Mouse (Mus musculus) 3T3-L1 (cell line): ENCODE data around the gene Stk40.

Experiments
- DNase-seq: peaks from one replicate; pipeline ENCODE4 v3.0.0-alpha.2; 2015; ENCODE audit warnings: low read depth, low spot score

The Stk40 gene

DNA sequence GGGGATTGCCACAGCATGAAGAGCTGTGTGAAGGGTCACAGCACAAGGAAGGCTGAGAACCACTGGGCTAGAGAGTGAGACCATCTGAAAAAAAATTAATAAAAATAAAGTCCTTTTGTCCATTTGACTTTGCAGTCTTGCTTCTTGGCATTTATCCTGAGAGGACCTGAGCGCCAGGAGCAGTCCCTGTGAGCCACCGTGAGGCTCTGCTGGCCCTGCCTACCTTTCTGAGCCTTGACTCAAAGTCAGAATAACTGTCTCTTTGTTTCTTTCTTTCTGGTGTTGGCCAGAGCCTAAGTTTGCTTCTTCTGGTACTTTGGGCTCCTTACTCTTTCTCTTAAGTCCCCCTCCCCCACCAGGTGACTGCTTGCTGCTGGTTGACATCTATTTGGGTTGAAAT lies 16.7 kb downstream of the Stk40 start:
- DNase-seq = no peak

DNA sequence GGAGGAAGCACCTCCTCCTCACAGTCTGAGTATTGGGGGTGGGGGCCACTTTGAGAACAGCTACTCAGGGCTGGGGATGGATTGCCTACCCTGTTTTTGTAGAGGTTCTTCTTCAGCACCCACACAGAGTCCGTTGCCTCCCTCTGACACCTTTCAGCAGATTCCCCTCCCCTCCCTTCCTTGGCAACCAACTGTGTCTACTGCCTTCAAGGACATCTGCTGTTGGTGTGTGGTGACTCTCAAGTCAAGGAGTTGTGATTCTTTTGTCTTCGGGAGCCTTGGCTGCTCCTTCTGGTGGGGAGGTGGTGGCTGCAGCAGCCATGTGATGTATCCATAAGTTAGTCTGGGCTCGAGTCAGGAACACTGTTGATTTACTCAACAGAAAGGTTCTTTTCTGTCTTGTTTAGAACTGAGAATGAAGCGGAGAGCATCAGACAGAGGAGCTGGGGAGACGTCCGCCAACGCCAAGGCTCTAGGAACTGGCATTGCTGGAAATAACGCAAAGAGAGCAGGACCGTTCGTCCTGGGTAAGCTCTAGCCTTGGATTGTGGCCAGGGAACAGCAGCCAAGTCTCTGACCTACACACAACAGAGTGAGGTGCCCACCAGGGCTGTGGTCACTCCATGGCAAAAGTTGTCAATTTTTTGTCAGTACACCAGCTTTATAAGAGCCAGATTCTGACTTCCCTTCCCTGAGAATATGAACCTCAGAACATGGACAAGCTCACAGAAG lies 19.7 kb downstream of the Stk40 start:
- no peak for DNase-seq

DNA sequence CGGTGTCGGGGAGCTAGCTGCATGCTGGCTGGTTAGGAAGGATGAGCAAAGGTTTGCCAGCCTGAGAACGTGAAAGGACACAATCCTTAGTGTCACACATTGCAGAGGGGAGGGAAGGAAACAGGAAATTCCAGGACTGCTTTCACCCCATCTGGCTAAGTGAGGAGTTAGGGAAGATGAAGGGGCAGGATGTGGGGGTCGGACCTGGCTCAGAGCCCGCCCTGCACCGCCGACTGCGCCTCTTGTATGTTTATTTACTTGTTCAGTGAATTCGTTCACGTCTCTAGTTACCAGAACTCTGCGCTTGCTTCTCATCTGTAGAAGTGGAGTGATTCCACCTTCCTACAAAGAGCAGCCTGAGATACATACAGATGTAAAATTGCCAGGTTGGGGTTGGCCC lies 26.7 kb downstream of the Stk40 start:
- DNase-seq = no peak

DNA sequence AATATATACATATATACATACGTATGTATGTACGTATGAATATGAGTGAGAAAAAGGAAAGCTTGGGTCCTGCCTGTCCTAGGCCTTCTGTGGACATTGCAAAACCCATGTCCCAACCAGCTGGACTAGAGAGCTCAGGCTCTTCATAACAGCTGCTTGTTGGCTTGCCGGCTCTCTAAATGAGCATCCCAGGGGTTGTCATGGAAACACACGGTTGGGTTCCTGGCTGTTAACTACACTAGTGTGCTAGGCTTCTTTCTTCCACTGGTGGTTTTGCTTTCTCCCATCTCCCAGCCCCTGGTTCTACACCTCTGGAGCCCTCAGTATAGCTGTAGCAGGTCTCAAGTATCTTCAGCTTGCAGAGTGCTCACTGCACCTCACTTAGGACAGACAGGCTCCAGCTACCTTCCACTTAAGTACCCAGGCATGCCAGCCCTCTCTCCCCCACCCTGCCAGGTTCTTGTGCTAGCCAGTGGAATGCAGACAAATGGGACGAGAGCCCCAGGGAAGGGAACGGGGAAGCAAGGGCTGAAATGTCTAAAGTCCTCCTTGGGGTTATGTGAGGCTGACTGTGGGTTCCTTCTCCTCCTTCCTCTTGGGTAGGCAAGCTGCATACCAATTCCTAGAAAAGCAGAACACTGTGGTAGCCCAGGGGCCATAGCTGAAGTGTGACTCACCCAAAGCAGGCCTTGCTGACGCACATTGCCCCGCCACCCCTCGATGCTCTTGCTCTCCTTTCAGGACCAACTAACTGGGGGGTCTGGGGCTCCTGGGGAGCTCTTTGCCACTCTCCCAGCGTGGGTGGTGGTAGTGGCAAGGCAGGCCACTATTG lies 27.7 kb downstream of the Stk40 start:
- peak; percentile 96 for DNase-seq

DNA sequence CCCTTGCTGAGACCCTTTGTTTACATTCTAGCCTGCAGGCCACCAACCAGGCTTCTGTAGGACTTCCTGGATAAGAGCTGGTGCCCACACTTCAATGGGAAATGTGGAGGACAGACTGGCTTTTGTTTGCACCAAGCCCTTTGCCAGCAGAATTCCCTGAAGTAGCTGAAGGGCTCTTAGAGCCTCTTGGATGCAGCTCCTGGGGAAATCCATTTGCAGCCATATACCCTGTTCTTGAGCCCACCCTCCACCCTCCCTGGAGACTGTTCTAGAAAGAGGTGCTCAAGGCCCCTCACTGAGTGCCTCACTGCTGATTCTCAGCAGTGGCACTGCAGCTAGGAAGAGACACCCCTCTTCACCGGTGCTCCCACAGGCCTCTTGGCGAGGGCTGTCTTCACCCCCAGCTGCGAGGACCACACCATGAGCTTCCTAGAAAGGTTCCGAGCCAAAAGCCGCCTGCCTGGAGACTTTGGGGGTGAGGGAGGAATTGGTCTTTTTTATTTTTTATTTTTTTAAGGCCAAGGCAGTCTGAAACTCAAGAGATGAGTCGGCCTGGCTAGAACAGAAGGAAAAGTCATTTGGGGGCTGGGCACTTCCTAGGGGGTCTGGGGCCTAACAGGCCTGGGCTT lies 29.0 kb downstream of the Stk40 start:
- no peak for DNase-seq

DNA sequence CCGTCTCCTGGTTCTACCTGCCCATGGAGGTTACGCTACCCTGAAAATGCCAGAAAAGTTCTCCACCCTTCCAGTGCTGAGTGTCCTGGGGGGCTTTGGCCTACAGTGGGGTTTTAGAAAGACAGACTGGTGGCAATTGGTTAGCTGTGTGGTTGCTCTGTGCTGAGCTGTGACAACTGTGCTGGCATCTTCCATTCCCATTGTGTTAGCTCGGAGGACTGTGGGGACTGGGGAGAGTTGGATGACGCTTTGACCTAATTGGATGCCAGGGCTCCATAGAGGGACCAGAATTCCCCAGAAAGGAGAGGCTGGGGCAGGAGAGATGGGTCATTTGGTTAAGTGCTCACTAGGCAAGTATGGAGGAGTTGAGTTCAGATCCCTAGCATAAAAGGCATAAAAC lies 30.5 kb downstream of the Stk40 start:
- DNase-seq = no peak

DNA sequence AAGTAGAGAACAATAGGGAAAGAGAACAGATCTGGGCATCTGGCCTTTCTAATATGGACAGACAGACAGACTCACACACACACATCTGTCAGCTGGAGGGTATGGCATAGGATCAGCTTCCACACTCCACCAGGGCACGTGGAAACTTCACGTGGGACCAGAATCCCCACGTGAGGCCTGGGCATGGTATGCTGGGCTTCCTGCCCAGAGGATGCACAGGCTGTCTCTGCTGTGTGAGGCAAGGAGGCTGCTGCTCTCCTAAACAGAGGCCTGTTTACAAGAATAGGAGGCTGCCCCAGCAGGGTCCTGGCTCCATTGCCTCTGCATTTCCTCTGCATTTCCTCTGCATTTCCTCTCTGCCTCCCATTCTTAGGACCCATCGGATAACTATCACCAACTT lies 30.9 kb downstream of the Stk40 start:
- DNase-seq = no peak

DNA sequence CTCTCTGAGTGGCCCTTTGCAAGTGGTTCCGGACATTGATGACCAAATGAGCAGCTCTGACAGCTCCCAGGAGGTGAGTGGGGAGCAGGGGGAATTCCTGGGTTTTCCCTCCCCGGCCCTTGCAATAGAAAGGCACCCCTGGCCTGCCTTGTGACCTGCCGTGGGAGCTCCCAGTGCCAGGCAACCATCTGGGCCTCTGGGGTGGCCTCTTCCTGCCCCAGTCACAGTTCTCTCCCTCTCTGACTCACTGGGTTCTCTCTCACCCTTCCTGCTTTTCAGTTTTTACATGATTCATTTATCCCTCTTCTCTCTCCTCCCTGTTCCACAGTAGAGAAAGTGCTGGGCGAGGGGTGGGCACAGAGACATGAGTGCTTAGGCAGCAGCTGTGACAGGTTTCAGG lies 34.0 kb downstream of the Stk40 start:
- peak; percentile 77 for DNase-seq

DNA sequence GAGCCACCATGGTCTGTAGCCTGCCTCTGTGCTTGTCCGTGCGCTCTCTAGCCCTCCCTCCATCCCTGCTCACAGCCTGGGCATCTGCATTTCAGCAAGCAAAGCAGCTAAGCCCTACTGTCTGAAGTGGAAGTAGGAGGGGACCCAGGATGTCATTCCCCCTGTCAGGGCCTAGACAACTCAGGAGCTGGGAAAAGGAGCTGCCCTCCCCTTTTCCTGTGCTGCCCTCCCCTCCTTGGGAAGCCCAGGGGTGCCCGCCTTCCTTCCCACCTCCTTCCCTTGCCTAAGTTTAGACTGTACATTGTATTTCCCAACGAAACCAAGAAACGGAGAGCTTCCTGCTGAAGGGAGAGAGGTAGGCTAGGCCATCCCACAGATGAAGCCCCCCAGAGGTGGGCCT lies 37.3 kb downstream of the Stk40 start:
- DNase-seq = no peak

DNA sequence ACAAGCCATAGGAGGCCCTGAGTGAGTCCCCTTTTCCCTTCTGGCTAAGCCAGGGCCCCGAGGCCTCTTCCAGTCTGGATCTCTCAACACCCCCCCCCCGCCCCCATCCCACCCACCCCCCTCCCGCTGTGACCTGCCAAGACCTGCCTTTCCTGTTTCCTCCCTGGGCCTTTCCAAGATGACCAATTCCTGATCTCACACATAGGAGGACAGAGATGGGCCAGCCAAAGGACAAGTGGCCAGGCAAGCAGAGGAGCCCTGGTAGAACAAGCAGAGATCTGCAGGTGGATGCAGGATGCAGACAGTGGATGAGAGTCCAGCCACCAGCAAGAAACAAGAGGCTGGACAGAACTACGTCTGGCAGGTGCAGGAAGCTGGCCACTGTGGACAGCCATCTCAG lies 41.6 kb downstream of the Stk40 start:
- DNase-seq = no peak

DNA sequence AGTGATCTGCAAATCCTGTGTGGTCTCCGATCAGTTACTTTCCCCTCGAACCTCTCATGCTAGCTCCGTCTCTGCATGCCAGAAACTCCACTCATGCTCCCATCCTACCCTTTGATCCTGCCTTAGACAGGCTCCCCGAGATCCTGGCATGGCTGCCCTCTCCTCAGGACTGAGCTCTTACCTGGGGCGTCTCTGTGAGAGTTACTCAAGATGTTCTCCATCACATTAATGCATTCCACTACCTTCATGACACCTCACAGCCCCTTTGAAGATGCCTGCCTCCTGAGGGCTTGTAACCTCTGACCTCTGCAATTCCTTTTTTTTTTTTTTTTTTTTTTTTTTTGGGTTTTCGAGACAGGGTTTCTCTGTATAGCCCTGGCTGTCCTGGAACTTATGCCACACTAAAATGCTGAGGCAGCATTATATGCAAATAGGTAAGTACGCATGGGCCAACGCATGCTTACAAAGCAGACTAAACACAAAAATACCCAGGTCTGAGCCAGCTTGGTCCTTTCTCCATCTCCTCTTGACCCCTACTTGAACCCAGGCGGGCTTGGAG lies 43.3 kb downstream of the Stk40 start:
- DNase-seq = no peak

DNA sequence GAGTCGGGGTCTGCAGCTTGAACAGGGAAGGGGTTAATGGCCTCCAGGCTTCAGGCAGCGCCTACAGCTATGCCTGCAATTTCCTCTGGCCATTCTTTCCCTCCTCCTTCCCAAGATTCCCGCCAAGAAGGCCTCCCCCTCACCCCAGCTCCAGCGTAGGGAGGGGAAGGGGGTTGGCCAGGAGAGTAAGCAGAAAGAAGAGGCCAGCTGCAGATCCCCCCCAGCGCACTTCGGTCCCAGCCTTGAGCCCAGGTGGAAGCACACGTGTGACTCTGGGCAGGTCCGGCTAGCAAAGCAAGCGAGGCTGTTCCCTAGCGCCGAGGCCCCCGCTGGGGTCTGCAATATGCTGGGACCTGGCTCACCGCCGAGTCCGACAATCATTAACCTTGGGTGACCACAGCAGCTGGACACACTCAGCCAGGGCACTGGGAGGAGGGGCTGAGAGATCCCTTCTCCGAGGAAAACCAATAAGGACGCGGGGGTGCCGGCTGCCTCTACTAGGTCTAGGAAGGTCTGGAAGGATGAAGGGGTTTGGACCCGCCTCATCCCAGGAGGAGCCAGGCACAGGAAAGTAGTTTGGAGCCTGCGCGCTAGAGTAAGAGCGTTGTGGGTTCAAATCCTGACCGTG lies 43.9 kb downstream of the Stk40 start, which contains the start of gene Eva1b:
TSS of gene Eva1b (plus strand) at position 212 of the 628 bp plus-strand sequence.
- no peak for DNase-seq

DNA sequence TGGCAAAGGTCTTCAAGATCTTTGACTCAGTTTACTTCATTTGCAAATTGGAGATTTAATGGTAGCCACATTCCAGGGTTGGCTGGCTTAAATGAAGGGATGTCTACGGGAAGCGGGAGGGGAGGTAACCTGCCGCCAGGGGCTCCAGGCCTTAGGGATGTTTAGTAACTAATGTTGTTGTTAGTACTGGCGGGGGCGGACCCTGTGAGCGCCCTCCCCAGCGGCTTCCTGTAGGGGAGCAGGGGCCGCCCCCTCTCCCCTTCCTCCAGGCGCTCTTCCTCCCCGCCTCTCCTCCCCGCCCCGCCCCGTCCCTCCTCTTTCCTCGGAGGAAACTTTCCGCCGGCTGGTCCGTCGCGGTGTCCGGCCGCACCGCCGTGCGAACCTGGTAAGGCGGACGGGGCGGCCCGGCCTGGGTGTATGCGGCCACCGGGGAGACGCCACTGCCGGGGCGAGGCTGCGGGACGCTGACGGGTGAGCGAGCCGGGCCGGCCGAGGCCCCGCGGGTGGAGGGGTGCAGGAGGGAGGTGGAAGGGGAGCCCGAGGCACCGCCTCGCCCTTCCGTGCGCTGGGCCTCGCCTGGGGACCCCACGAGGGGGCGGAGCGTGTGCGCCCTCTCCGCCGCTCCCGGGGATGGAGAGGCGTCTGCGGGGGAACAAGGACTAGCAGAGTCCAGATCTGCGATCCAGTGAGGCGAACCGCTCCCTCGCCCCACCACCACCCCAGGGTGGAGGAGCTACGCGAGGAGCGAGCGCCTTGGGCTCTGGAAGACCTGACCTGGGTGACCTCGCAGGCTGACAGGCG lies 44.6 kb downstream of the Stk40 start:
- peak; percentile 70 for DNase-seq

DNA sequence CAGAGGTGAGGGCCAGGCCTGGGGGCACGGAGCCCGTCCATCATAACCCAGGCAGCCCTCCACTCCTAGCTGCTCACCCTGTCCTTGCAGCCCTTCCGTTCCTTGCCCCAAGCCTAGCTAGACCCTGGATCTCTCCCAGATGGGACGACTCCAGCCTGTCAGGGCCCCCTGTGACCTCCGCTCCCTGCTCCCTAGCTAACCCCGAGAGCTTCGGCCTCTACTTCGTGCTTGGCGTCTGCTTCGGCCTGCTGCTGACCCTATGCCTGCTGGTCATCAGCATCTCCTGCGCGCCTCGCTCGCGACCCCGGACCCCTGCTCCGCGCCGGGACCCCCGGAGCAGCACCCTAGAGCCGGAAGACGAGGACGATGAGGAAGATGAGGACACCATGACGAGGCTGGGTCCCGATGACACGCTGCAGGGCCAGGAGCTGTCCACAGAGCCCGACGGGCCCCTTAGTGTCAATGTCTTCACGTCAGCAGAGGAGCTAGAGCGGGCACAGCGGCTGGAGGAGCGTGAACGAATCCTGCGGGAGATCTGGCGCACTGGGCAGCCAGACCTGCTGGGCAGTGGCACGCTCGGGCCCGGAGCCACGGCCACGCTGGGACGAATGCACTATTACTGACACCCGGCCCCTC lies 45.4 kb downstream of the Stk40 start:
- peak; percentile 45 for DNase-seq

DNA sequence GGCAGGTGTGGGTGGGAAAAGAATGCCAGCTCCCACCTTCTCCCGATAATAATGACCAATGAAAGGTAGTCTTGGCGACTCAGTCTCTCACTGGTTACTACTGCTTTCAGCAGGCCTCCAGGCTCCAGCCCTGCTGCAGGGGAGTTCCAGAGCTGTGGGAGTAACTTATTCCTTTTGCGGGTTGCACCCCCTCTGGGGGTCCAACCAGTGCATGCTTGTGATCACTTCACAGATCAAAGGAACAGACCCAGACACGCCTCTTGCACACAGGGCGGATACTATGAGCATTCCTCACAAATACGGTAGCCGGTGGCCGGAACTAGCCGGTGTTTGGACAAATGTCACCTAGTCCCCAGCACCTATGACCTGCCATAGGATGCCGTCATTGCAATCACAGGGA lies 46.0 kb downstream of the Stk40 start:
- no peak for DNase-seq

DNA sequence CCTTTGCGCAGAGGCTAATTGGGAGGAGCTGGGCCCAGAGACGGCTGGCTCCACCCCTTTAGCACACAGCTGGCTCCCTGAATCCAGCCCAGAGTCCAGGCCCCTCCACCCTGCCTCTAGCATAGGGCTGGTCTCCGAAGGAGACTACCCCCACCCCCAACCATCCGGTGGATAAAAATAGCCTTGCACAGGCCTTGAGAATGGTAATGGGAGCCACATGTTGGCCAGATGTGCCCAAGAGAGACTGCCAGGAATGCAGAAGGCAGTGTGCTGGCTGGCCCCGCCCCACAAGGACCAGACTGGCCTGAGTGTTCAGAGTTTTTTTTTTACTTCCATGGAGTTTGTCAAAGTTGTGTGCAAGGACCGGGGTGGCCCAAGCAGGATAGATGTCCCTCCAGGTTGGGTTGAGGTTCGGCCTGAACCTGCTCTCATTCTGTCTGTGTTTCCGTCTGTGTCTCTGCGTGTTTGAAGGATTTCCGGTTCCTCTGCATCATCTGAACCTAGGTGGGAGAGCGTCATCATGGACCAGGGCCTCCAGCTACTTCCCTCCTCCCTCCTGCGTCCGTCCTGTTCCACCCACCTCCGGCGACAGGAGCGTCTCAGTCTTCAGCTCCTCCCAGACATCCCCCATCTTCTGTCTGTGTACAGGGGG lies 46.7 kb downstream of the Stk40 start:
- peak; percentile 100 for DNase-seq

DNA sequence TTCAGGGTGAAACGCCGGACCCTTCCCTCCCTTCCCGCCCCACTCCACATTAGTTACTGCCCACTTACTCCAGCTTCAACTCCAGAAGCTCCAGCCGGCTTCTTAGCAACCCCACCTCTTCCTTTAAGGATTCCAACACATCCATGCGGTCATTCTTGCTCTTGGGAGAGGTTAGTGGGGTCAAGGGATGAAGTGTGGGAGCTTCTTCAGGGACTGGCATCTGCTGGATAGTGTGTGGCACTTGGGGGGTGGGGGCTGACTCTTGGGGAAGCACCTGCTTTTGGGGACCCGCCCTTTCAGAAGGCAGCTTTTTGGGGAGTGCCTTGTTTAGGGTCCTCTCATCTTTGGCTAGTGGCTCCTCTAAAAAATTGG lies 47.2 kb downstream of the Stk40 start:
- no peak for DNase-seq

DNA sequence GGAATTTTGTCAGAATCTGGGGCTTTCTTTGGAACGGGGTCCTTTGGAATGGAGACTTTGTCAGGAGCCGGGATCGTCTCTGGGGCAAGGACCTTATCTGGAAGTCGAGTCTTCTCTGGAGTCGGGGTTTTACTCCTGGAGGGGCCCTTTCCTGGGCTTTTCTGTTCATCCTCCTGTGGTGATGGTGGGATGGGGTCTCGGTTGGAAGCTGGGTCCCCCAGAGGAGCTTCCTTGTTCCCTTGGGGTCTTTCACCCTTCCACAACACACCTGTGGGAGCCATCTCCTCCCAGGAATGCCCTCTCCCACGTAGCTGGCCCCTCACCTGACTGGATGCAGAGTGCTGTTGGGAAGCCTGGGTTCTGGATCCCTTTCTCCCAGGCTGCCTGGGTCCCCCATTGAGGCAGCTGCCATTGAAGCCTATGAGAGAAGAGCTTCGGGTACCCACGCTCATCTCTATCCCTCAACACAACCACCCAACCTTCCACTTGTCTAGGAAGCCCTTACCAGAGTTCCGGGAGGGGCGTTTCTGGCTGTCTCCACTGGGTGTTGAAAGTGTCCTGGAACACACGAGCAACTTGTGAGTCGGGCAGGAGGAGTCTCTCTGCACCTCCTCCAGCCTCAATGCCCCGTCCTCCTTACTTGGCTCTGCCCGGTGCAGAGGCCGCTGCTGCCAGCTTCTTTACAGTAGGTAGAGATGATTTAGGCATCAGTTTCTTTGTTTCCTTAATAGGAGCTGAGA lies 48.1 kb downstream of the Stk40 start:
- no peak for DNase-seq

DNA sequence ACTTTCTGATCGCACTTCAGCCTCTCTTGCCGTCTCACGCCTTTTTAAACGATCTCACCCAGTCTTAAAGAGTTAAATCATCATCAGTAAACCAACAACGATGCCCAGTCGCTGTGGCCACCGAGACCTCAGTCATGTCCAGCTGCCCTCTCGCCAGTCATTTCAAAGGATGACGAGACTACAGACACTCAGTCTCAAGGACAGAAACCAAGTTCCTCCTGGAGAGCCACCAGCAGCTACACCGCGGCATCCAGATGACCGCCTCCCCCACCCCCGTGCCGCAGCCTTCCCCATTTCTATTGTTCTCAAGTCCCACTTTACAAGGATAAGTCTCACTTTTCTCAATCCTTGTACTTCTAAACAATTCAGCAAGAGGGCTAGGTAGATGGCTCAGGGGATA lies 49.1 kb downstream of the Stk40 start:
- no peak for DNase-seq
